Mouse (Mus musculus) cortical plate, adult 2 months (tissue): Measurements from ENCODE around the gene Lrrtm1.

Experiments
- CTCF ChIP-seq: fragments of 200-500 bp; IDR thresholded peaks from 2 replicates; pipeline ENCODE4 v1.5.1; 2011; ENCODE audit warnings: mild to moderate bottlenecking, control low read depth, low read length; ENCODE audit not compliant: insufficient read depth; ENCODE audit errors: extremely low read depth
- POLR2A ChIP-seq: fragments of 200-500 bp; IDR thresholded peaks from 2 replicates; pipeline ENCODE4 v1.6.1; 2011; ENCODE audit warnings: mild to moderate bottlenecking, low read length, control low read depth; ENCODE audit not compliant: insufficient read depth; ENCODE audit errors: extremely low read depth

DNA sequence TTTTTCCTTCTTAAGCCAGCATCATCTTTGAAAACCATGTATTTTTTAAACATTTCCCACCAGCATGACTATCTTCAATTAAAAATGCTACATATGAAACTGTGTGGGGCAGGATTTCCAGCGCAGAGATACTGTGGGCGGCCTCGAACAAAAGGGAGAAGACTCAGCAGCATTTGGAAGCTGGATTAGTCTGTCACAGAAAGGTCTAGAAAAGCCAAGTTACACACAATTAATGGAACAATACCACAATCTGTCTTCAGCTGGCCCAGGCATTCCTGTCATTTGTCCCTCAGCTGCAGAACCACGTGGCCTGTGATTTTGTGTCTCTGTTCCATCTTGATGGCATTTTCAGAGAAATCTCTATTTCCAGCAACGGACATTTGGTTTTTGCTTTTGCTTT, 11.0 kb downstream of the Lrrtm1 start:
- TF ChIP-seq CTCF, result no peak
- TF ChIP-seq POLR2A, result no peak
